Mouse (Mus musculus): ENCODE data around the gene Cyp39a1.

Cyp39a1 gene

DNA sequence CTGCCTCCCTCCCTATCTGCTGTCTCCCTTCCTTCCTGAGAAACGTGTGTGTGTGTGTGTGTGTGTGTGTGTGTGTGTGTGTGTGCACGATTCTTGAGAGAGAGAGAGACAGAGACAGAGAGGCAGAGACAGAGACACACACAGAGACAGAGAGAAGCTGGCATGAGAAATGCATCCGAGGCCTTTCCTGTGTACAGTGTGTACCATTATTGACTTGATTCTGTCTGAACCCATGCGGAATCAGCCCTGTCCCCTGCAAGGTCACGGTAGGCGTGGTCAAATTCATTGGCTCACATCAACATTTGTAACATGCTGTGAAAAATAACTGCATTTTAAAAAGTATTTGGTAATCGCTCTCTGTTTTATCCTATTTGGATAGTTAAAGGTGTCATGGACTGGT is 16.9 kb downstream of the Cyp39a1 start:
- DNase-seq = no peak

DNA sequence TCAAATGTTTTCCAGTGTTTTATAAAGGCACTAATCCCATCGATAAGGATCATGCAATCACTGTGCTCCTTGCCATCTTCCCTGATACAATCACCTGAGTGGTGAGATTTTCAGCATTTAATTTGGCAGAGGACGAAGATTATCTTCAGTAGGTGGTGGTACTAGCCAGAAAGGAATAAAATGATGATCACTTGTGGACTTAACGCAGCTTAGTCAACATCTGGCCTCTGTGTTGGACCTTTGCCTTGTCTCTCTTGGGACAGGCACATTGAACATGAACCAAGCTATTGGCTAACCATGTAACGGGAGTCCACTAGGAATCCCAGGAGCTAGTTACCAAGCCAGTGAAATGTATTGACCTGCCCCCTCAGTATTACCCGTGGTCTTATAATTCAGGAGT is 17.4 kb downstream of the Cyp39a1 start:
- no peak for DNase-seq

DNA sequence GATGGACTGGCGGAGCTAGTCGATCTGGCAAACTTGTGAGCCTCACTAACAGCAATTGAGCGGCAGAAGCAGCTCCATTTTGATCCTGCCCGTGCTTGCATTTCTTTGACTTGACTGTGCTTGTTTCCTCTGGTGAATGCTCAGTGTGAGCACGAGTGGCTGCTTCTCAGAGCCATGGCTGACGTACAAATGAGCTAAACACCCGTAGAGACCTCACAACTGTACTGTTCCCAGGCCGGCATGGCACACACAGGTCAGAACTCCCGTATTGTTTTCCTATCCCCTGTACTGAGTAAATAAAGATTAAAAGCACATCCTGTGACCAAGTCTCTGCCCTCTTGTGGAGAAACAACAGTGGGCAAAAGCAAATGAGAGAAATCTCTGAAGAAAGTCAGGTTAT is 22.4 kb downstream of the Cyp39a1 start:
- DNase-seq = no peak

DNA sequence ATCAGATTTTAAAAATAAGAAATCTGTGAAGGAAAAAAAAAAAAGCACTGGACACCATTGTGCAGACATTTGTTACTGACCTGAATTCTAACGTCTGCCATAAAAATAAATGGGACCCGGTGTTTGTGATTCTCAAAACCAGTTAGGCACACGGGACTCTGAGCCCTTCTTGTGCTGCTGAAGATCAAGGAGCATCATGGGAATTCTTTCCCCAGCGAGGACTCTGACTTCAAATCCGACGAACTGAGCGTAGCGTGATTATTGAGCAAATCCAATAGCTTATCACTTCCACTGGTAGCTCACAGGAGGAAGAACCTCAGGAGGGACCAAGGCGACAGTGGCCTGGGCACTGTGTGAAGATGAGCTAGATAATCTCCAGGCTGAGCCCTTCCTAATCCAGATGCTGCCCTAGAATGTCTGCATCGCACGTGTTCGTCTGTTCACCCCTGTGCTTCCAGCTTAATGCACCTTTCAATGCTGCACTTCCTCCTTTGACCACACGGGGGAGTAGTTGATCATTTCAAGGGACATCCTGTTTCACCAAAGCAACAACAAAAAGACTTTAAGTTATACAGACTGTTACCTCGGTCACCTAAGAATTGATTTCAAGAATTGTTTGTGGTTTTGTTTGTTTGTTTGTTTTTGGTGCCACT is 31.9 kb downstream of the Cyp39a1 start:
- DNase-seq = peak; percentile 67

DNA sequence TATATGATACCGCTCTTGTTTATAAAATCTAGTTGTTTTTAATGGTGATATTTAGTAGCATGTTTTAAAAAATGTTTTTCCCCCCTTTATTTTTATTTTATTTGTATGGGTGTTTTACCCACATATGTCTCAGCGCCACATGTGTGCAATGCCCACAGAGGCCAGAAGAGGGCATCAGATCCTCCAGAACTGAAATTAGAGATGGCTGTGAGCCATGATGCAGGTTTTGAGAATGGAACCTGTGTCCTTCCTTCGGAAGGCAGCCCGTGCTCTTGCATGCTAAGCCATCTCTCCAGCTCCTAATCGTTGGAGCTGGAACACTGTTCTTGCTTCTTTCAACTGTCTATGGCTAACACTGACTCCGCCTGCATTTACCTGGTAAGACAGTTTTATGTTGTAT is 33.8 kb downstream of the Cyp39a1 start:
- peak; percentile 34 for DNase-seq

DNA sequence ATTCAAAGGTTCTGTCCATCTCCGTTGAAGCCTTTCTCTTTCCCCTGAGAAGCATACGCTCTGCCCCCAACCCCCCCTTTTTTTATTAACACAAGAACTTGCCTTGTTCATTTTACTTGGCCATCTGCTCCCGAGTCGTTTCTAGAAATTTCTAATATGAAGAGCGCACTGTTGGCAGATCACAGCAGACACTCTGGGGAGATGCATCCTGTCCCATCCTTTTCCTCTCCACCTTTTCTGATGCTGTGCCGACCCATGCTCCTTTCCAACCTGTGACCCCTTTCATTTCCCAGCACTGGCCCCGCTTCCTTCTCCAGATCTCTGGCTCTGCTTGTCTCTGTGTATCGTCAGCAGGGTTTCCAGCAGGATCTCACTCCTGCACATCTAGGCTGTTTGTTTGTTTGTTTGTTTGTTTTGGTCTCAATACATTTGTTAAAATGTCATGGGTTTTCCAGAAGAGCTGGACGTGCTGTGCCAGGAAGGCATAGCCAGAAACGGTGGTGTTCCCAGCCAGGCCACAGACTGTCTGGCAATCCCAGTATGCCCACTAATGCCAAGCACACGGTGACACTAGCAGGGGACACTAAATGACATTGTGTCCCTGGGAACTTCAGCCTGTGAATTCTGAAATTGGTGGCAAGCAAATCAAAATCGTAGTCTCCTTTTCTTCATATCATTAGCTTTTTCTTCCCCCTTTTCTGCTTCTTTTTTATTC is 37.1 kb downstream of the Cyp39a1 start:
- no peak for DNase-seq

DNA sequence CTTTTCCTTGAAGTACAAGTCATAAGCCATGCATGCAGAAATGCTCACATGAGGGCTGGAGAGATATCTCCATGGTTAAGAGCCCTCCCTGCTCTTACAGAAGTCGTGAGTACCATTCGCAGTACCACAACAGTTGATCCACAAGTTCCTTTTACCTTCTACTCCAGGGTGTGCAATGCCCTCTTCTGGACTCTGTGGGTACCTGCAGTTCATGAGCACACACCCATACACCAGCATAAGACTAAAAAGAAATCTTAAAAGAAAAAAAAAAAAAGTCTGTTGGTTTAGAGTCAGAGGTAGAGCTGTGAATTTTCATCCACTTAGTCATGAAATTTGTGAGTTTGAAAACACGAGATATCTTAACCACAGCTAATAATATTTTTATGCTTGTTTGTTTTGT is 39.5 kb downstream of the Cyp39a1 start:
- no peak for DNase-seq

DNA sequence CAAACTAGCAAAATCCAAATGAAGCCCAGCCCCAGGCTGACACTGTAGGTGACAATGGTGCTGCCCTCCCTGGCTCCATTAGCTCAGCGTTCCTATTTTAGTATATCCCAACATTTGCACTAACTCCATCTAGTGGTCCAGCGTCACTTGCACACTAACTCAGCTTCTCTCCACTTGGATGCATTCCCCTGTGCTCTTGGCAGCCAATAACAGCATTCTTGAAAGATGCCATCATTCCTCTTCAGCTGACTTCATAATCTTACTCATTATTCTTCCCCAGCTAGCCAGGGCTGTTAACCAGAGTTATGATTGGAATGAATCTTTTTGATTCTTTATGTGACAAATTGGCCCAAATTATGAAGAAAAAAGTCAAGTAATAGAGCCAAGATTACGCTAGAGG is 40.0 kb downstream of the Cyp39a1 start:
- DNase-seq = no peak

DNA sequence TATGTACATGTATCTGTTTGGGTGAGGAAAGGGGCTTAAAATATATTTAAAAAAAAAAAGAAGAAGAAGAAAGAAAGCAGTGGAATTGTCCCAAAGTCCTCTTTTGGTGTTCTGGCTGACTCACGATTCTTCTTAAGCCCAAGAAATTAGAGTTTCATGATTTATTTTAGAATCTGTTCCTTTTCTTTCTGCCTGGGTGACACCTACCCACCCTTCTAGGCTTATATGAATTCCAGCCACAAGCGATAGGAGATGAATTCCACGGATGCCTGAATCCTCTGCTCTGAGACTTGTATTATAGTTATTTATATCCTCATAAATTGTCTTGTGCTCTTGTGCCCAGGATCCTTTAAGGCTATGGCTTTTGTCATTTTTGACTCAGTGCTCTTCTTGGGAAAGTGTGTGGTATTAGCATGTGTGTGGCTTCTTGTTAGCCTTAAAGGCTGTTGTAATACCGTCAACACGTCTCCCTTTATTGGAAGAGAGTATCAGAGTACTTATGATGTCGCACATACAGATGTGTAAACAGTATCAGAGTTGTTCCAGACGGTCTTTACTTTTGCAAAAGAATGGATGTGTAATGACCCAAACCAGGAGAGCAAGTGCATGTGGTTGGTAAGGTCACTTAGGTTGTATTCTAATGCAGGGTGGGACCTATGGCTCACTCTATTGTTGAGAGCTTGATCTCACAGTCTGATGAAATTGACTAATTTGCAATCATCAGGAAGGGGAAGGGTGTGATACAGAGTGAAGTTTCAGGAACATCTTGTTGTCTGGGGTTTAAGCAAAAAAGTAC is 44.5 kb downstream of the Cyp39a1 start:
- DNase-seq = no peak

DNA sequence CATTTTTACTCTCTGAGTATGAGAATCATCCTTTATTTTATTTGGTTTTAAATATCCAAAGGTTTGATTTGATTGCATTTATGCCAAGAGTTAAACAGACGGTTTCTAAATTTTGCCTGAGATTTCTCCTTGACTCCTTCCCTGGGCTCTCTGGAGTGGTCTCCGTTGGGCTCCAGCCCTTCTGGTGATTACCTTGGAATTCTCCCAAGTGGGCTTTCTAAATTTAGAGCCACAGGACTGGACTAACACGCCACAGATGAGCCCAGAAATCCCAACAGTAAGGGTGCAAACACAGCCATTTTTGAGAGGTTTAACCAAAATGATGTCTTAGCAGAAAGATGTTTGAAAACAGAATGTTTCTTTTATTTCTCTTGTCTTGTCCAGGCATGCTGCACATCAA is 47.0 kb downstream of the Cyp39a1 start:
- DNase-seq = no peak

DNA sequence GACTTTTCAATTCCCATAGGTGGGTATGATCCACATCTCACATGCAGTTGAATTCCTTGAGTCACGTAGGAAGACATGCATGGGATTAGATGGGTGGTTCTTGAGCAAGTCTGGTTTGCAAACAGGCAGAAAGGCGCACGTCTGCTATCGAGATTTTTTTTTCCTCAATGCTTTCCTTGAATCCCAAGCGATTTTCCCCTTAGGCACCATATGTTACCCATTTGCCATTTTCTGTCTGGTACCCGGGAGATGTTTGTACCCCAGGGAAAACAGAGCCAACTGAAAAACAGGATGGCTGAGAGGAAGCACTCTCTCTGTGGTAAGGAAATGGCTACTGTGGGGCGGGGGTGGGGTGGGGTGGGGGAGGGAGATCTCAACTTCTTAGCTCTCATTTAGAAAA is 49.4 kb downstream of the Cyp39a1 start:
- no peak for DNase-seq

DNA sequence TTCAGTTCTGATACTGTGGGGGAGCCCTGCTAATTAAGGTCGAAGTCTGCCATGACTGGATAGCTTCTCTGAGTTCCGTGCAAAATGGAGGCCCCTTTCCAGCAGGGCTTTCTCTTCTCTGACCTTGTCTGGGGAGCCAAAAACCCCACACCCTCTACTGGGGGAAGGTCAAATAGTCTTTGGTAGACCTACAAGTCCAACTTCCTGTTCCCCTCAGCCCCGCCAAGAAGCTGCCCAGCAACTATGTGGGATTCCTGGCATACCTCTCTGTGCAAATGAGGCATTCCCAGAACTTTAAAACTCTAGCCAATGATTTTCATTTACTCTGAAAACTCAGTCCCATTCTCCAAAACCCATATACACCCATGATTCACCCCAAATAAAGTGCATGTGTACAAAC is 52.2 kb downstream of the Cyp39a1 start:
- DNase-seq = no peak

DNA sequence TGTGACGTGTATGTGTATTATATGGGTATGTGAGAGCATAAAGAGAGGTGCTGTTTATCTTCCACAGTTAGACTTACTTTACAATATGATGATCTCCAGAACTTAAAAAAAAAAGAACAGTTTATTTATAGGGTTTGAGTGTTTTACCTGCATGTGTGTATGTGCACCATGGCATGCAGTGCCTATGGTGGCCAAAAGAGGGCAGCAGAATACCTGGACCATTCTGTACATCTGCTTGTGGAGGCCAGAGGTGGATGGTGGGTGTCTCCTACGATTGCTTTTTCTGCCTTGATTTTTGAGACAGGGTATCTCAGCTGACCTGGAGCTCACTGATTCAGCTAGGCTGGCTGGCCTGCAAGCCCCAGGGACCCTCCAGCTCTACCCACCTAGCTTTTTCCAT is 57.3 kb downstream of the Cyp39a1 start:
- no peak for DNase-seq

DNA sequence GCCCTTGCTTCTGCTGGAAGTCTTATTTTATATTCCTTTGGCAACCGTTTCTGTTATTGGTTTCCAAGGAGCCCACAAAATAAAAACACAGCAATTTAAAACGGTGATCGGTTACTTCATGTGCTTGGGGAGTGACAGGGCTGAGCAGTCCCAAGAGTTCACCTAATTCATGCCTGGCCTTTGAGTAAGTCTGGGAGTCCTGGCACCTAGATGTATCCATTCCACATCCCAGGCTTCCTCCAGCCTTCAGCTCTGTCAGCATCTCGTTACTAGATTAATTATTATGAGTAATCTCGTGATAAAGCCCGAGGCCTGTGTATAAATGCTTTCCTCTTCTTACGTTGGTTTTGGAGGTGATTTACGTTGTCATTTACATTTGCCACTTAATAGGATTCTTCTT is 64.1 kb downstream of the Cyp39a1 start:
- DNase-seq = no peak

DNA sequence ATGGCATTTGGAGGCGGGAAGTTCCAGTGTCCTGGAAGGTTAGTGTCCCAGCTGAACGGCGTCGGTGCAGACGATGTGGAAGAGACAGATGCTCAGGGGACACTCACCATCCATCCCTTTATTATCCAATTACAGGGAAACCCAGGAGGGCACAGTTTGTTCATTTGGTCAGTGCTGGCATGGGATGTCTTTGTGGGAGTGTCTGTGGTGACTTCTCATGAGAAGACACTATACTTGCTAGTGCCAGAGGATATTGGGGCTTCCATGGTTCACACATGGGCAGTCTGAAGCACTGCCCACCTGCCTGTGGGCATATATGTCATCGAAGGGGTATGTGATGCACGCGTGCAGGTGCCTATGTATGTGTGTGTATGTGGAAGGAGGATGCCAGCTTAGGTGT is 64.8 kb downstream of the Cyp39a1 start:
- no peak for DNase-seq

DNA sequence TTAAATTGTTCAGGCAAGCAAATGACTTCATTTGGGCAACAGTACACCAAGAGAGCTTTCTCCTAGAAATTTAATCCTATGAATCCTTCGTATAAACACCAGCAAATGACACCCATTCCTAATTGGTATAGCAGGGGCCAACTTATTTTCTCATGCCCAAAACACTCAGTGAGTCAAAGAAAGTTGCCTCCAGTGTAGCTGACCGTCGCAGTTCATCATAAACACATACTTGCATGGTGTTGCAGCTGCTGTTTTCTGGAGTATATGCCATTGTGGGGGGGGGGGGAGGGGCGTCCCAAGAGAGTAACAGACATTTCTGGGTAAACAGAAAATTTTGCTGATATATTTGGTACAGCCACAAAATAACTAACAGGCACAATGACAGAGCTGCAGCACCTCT is 67.0 kb downstream of the Cyp39a1 start:
- DNase-seq = no peak

DNA sequence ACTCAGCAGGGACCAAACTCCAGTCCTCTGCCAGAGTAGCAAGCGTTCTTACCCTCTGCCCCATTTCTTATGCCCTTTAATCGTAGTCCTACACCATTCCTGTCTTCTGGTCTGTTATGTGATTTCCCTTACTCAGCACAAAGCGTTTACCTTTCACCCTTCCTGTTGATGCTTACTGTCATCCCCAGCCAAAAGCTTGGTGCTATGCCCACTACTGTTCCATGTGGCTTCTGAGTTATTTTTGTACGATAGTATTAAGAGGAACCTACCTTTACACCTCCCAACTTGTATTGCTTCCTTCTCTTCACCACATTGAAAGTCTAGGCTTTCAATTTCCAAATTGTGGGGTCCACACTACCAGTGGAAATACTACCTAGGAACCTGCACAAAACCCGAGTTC is 76.7 kb downstream of the Cyp39a1 start:
- DNase-seq = no peak

DNA sequence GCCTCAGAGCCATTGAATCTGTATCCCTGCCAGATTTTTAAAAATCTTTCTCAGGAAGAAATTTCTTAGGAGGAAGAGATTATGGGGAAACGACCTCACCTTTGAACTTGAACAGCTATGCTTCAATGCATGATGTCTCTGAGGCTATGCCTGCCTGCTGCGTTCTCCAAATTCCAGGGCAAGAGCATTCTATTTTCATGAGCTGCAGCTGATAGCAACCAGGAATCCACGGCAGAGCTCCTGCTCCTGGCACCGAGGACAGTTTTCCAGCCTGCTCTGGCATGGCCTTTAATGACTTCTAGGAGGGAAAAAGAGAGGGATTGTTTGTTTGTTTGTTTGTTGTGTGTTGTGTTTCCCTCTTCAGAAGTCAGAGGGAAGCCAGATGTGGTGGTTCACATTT is 77.2 kb downstream of the Cyp39a1 start:
- no peak for DNase-seq

DNA sequence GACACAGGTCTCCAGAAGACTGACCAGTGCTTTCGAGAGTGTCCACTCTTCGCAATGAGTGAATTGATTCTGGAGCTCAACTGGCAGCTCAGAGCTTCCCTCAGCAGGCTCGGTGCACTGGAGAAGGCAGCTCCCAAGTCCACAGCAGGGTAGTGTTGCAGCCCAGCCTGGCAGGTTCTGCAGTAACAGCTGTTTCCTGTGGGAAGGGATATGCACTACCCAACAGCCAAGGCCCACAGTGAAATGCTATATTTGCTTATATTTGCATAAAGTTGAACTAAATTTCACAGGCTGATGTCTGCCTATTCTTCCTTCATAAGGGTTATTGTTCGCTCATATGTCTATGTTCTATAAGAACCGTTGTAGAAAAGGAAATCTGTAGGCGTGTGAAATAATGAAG is 83.9 kb downstream of the Cyp39a1 start:
- no peak for DNase-seq

DNA sequence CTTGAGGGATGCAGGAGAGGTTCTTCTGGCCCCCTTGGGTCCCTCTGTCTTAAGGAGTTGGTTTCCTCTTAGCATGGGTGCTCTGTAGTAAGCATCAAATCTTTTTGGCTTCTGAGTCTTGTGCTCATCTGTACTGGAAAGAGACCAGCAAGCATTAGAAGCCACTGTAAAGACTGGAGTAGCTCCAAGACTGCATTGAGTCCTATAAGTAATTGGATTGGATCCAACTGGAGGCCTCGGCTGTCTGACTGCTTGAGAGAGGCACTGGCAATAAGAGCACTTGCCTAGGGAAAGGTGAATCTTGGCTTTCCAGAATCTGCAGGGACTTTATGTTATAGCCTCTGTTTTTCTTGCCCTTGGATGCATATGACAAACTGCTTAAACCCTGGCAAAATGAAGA is 85.6 kb downstream of the Cyp39a1 start:
- no peak for DNase-seq

DNA sequence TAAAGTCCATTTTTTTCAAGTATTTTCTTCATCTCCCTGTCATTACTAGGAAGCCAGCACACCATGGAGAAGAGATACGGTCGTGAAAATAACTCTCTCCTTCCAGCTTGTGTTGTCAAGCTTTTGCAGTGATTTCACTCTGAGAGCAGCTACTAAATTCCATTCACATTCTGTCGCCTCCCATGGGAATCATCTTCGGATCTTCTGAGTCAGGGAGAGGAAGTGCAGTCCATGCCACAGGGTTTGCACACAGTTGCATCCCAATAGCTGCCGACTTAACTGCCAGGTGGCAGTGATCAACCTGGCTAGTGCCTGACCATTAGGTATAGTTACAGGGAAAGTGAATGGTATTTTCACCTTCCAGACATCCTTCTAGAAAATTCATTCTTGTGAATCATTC is 87.5 kb downstream of the Cyp39a1 start:
- no peak for DNase-seq

DNA sequence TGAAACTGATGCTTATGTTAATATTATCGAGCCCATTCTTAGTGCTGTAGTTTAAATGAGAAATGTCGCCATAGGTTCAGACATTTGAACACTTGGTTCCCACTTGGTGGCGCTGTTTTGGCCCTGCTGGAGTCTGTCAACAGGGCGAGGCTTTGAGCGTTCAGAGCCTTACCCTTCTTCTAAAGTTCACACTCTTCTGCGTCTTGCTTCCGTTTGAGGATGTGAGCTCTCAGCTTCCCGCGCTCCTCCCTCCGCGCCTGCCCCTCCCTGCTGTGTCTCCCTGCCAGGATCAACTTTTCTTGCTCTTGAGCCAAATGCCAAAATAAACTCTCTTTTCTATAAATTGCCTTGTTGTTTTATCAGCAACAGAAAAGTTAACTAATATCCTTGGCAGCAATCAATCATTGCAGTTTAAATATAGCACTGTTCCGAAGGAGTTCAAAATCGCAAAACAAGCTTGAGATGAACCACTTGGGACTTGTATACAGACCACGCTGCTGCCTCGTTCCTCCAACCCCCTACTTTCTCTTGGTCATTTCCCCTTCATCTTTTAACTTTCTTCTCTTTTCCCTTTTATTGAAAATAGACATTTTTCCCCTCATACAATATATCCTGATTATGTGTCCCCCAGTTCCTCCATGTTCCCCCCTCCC is 91.5 kb downstream of the Cyp39a1 start:
- DNase-seq = no peak

DNA sequence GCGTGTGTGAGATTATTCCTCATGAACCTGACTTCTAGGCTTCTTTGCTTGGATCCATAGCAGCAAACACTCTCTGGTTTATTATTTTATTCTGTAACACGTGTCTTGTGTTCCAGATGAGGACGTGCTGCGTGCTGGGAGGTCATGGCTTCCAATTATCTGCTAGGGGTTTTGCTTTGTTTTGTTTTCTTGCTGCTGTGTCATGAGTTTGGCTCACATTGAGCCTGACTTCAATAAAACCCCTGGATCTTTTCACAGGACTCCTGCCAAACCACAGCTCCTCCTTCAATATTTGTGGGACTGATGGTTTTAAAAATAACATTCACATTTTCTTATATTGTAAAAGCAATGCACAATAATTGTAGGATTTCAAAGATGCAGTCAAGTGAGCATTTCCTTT is 117.3 kb downstream of the Cyp39a1 start:
- DNase-seq = no peak

DNA sequence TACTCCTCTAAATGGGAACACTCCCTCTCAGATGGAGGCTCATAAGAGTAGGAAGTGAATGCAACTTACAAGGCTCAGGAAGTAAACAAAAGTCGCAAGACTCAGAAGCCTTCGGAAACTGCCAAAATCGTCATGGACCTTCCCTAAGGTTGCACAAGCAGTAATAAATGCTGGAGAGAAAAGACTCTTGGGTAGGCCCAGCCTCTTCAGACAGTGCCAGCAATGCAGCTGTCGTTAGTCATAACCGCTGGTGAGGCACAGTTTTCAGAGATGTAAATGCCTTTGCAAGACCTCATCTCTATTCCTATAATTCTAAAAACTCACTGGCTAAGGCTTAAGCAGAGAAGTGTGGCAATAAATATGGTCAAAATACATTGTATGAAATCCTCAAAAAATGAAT is 121.0 kb downstream of the Cyp39a1 start:
- DNase-seq = no peak
